Mouse (Mus musculus) forebrain, postnatal 0 days (tissue): ENCODE results near the gene Ncdn. TPM values are rescaled to one million over a fixed set of nuclear protein-coding genes. Genes with fewer than 3 reads are reported as not detected.

ENCODE experiments used
- ATAC-seq: fragments of 200-750 bp; cut with Nextera tagmentation; 2 replicates; pipeline ENCODE4 v1.8.0; 2017; ENCODE audit warnings: mild to moderate bottlenecking, moderate library complexity
- DNase-seq: peaks from one replicate; pipeline ENCODE4 v3.0.0-alpha.2; 2015
- H3K27ac ChIP-seq: fragments of 300-500 bp; sonication (generic); 2 replicates; pipeline ENCODE4 v1.5.1; 2014; ENCODE audit warnings: low read depth, mild to moderate bottlenecking, antibody characterized with exemption, low read length, moderate library complexity, mixed read lengths
- H3K27me3 ChIP-seq: fragments of 300-500 bp; sonication (generic); 2 replicates; pipeline ENCODE4 v1.6.1; 2014; ENCODE audit warnings: mild to moderate bottlenecking, low read length, mixed read lengths; ENCODE audit not compliant: insufficient read depth
- H3K36me3 ChIP-seq: fragments of 300-500 bp; sonication (generic); 2 replicates; pipeline ENCODE4 v1.6.1; 2014; ENCODE audit warnings: mild to moderate bottlenecking, moderate library complexity; ENCODE audit not compliant: insufficient read depth
- H3K4me1 ChIP-seq: fragments of 300-500 bp; sonication (generic); 2 replicates; pipeline ENCODE4 v1.6.1; 2014; ENCODE audit warnings: antibody characterized with exemption; ENCODE audit not compliant: insufficient read depth
- H3K4me2 ChIP-seq: fragments of 300-500 bp; sonication (generic); 2 replicates; pipeline ENCODE4 v1.6.1; 2014; ENCODE audit warnings: low read depth, mild to moderate bottlenecking, moderate library complexity
- H3K4me3 ChIP-seq: fragments of 300-500 bp; sonication (generic); 2 replicates; pipeline ENCODE4 v1.5.1; 2014; ENCODE audit warnings: low read depth, low read length, mixed read lengths
- H3K9ac ChIP-seq: fragments of 300-500 bp; sonication (generic); 2 replicates; pipeline ENCODE4 v1.6.1; 2014; ENCODE audit warnings: mild to moderate bottlenecking
- H3K9me3 ChIP-seq: fragments of 300-500 bp; sonication (generic); 2 replicates; pipeline ENCODE4 v1.6.1; 2016; ENCODE audit warnings: low read length
- CTCF ChIP-seq: sonication (generic); IDR thresholded peaks from 2 replicates; pipeline ENCODE4 v1.5.1; 2016; ENCODE audit warnings: antibody characterized with exemption, control low read depth, low read depth
- WGBS: fragments of 180-500 bp; shearing (Covaris S2); extraction: QIAGEN DNeasy Blood & Tissue Kit; methylation state at CpG from one replicate; pipeline ENCODE4 v1.1.7; 2014; 5-methylcytosine and 5-hydroxymethylcytosine counted together
- polyA plus RNA-seq: library from polyadenylated mRNA; unstranded; fragments of >200 nt; fragmentation: Nextera tagmentation; extraction: Ambion mirVana; gene quantifications from 2 replicates; pipeline ENCODE4 v1.2.1, GENCODE M21; 2015
- total RNA-seq: library from RNA; depleted of rRNA; stranded (reverse); fragments of >200 nt; gene quantifications from 2 replicates; pipeline ENCODE4 v1.2.3, GENCODE M21; 2014

The Ncdn gene
- total and polyA plus RNA-seq, 2 experiments from 2014 or later: 223 to 339 TPM

GRCm38 (mm10) chr4:126748381-126748780 is 4.9 kb downstream of the Ncdn start:
- no peak overlapping the region for H3K4me3 ChIP-seq
- peaks cover 62% of the 10 kb centered on the region for H3K36me3 ChIP-seq

GRCm38 (mm10) chr4:126746194-126746840 is 6.9 kb downstream of the Ncdn start:
- Histone ChIP-seq H3K4me2 (no peak overlapping the region), H3K4me3 (no peak overlapping the region), H3K4me1 (peaks cover 17% of the 10 kb centered on the region), H3K9ac (no peak overlapping the region), H3K36me3 (peaks cover 68% of the 10 kb centered on the region), H3K9me3 (no peaks in the 10 kb centered on the region), H3K27me3 (no peaks in the 10 kb centered on the region), H3K27ac (no peak overlapping the region)
- 76% methylated on average over 10 of the region's 10 CpGs for WGBS
- ATAC-seq: no peak
- no peak for DNase-seq
- no peak for TF ChIP-seq CTCF

More at GRCm38 (mm10) chr4:126748381-126748780, 4.9 kb downstream of the Ncdn start:
- DNase-seq (no peak), ATAC-seq (no peak)
- 90% methylated on average over 8 of the region's 8 CpGs for WGBS
- H3K27ac ChIP-seq: no peak overlapping the region
- H3K27me3 ChIP-seq: no peaks in the 10 kb centered on the region
- H3K9ac ChIP-seq: no peak overlapping the region
- no peak for TF ChIP-seq CTCF
- H3K4me2 ChIP-seq: no peak overlapping the region
- peaks cover 24% of the 10 kb centered on the region for H3K4me1 ChIP-seq
- no peaks in the 10 kb centered on the region for H3K9me3 ChIP-seq

- TF ChIP-seq CTCF: peak; percentile 77
- H3K9ac ChIP-seq: no peak overlapping the region
- DNase-seq (peak; percentile 80), ATAC-seq (peak; percentile 26; the same call in 1 of the 2 replicates)
- H3K36me3 ChIP-seq: peaks cover 68% of the 10 kb centered on the region
- H3K4me3 ChIP-seq: no peak overlapping the region
- H3K27ac ChIP-seq: no peak overlapping the region
- H3K27me3 ChIP-seq: no peaks in the 10 kb centered on the region
- 33% methylated on average over 13 of the region's 13 CpGs for WGBS
- no peak overlapping the region for H3K4me2 ChIP-seq
- H3K9me3 ChIP-seq: no peaks in the 10 kb centered on the region
- H3K4me1 ChIP-seq: peaks cover 11% of the 10 kb centered on the region
These were observed 7.6 kb downstream of the Ncdn start for GRCm38 (mm10) chr4:126745506-126746193.

GRCm38 (mm10) chr4:126744831-126745230 is 8.4 kb downstream of the Ncdn start:
- H3K9me3 ChIP-seq: no peaks in the 10 kb centered on the region
- no peak for TF ChIP-seq CTCF
- H3K4me2 ChIP-seq: no peak overlapping the region
- 85% methylated on average over 14 of the region's 14 CpGs for WGBS
- H3K4me1 ChIP-seq: peaks cover 4% of the 10 kb centered on the region
- peaks cover 63% of the 10 kb centered on the region for H3K36me3 ChIP-seq
- no peak for ATAC-seq
- no peak for DNase-seq
- H3K9ac ChIP-seq: no peak overlapping the region
- no peak overlapping the region for H3K4me3 ChIP-seq
- no peak overlapping the region for H3K27ac ChIP-seq
- H3K27me3 ChIP-seq: no peaks in the 10 kb centered on the region

GRCm38 (mm10) chr4:126743713-126744112 is 9.5 kb downstream of the Ncdn start:
- TF ChIP-seq CTCF: no peak
- H3K4me2 ChIP-seq: no peak overlapping the region
- DNase-seq (no peak), ATAC-seq (no peak)
- H3K9me3 ChIP-seq: no peaks in the 10 kb centered on the region
- peaks cover 3% of the 10 kb centered on the region; the same call in 1 of the 2 replicates for H3K27me3 ChIP-seq
- H3K36me3 ChIP-seq: peaks cover 54% of the 10 kb centered on the region
- WGBS: 21% methylated on average over 11 of the region's 11 CpGs
- no peaks in the 10 kb centered on the region; the same call in 1 of the 2 replicates for H3K4me1 ChIP-seq
- H3K4me3 ChIP-seq: no peak overlapping the region
- H3K9ac ChIP-seq: no peak overlapping the region
- no peak overlapping the region for H3K27ac ChIP-seq

GRCm38 (mm10) chr4:126742976-126743375 is 10.3 kb downstream of the Ncdn start:
- Histone ChIP-seq H3K4me2 (no peak overlapping the region), H3K27ac (no peak overlapping the region), H3K9ac (no peak overlapping the region), H3K27me3 (peaks cover 10% of the 10 kb centered on the region; the same call in 1 of the 2 replicates), H3K36me3 (peaks cover 46% of the 10 kb centered on the region), H3K4me3 (no peak overlapping the region), H3K9me3 (no peaks in the 10 kb centered on the region), H3K4me1 (no peaks in the 10 kb centered on the region; the same call in 1 of the 2 replicates)
- 68% methylated on average over 2 of the region's 2 CpGs for WGBS
- no peak for TF ChIP-seq CTCF
- ATAC-seq (no peak), DNase-seq (no peak)

GRCm38 (mm10) chr4:126741448-126741847 is 11.8 kb downstream of the Ncdn start:
- TF ChIP-seq CTCF: peak; percentile 94
- peaks cover 23% of the 10 kb centered on the region; the same call in 1 of the 2 replicates for H3K27me3 ChIP-seq
- no peaks in the 10 kb centered on the region for H3K9me3 ChIP-seq
- H3K4me2 ChIP-seq: no peak overlapping the region; the same call in 1 of the 2 replicates
- peaks cover 35% of the 10 kb centered on the region for H3K36me3 ChIP-seq
- WGBS: 5% methylated on average over 12 of the region's 12 CpGs
- DNase-seq (peak; percentile 92), ATAC-seq (peak; percentile 79)
- H3K4me1 ChIP-seq: no peaks in the 10 kb centered on the region; the same call in 1 of the 2 replicates
- no peak overlapping the region for H3K27ac ChIP-seq
- no peak overlapping the region for H3K9ac ChIP-seq
- no peak overlapping the region for H3K4me3 ChIP-seq
